Mouse (Mus musculus): ENCODE results near the gene Kcnk18.

Gene Kcnk18

GRCm38 (mm10) chr19:59218991-59219390 is at the start of gene Kcnk18:
Kcnk18 (plus strand) TSS chr19:59219214.
- DNase-seq (ENCODE audit: low spot score in 2 of 2): peak in 1 of 2 experiments; percentile 54

DNA sequence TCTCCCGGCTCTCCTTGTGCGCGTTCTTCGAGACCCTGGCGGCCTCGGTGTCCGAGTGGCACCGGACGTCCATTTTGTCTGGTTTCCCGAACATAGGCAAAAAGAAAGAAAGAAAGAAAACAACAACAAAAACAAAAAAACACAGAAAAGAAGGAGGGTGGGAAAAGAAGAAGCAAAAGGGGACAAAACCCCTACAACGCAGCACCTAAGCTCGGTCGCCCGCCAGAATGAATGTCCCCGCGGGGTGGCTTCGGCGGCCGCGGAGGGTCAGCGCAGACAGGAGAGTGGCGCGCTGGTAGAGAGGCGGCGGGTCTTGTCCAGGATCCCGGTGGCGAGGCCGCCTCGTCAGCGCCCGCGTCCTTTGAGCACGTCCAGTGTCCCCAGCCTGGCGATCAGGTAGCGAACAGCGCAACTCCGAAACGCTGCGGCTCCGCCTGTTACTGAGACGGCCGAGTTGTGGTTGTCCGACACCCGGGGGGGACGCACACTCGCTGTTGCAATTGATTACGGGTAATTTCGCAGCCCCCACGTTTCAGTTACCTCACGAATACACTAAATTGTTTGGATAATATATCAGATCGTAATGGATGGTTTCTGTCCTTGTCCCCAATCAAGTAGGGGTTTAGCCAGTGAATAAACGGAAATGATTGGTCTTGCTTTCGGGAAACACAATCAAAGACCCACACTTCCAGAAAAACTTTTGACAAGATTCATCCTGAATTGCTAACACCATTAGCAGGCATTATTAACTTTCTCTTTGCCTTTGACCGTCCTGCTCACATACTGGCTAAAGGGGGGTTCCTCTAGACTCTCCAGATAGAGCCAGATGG is 48.9 kb upstream of the Kcnk18 start, which contains the start of gene Vax1:
Gene Vax1 (minus strand): TSS at position 121 of the 830 bp plus-strand sequence.
- no peak for DNase-seq (ENCODE audit: low spot score in 2 of 2)

DNA sequence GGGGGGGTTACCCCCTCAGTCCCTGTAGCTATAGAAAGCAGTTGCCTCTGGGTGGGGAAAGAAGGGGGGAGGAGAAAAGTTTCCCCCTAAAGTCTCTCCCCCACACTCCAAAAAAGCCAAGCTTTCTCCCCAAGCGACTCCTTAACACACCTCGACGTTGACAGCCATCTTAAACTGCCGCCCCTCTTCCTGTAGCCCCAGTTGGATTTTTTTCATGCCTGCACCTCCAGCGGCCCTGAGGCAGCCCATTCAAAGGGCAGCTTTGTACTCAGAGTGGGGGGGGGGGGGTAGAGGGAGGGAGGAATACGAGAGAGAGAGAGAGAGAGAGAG is 48.3 kb upstream of the Kcnk18 start:
- DNase-seq (ENCODE audit: low spot score in 2 of 2): no peak

GRCm38 (mm10) chr19:59171151-59171870 is 47.7 kb upstream of the Kcnk18 start:
- no peak for DNase-seq (ENCODE audit: low spot score in 2 of 2)

DNA sequence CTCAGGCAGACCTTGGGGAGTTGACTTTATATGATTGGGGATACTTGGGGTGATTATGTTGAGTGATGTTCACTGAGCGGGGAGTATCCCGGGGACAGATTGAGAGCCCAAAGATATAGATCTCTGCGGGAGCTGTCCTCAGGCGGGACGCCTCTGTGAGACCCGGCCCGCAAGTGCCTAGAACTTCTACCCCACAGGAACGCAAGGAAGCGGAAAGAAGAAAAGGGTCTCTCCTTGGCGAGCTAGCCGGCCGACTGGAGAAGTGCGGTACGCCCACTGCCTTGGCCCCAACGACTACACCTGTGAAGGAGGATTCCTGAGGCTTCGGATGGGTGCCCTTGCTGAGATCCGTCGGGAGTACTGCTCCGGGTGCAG is 47.2 kb upstream of the Kcnk18 start:
- DNase-seq (ENCODE audit: low spot score in 2 of 2): no peak

DNA sequence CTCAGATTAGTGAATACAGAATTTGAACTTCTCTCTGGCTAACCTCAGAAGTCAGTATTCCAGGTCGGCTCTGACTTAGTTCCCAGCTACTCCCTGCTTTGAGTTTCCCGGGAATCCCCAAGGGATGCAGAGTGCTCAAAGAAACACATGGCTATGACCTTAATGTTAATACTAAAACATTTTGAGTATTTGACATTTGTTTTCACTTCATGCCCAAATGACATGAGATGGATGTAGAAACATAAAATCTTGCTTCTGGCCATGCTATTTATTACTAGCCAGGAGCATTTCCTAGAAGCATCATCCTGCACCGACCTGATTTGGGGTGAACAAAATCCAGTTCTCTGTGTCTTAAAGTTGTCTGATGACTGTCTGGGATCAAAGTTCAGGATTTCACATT is 46.2 kb upstream of the Kcnk18 start:
- DNase-seq (ENCODE audit: low spot score in 2 of 2): no peak

GRCm38 (mm10) chr19:59173341-59174015 is 45.5 kb upstream of the Kcnk18 start:
- no peak for DNase-seq (ENCODE audit: low spot score in 2 of 2)

DNA sequence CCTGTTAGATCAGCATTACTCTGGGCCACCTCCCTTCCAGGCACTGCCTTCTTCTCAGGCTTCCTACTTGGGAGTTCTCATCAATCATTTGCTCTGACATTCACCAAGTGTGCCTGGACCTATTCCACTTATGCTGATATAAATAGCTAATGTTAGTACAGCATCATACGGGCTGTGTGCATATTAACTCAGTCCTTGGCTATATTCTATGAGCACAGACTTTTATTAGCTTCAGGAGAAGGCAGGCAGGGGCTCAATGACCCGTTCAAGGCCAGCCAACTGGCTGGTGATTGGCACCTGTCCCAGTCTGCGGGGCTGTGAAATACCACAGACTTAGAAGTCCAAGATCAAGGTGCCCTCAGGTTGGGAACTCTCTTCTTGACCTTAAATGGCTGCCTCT is 35.0 kb upstream of the Kcnk18 start:
- DNase-seq (ENCODE audit: low spot score in 2 of 2): no peak

- no peak for DNase-seq (ENCODE audit: low spot score in 2 of 2)
These were observed 30.0 kb upstream of the Kcnk18 start for GRCm38 (mm10) chr19:59188981-59189380.

GRCm38 (mm10) chr19:59190431-59191122 is 28.4 kb upstream of the Kcnk18 start:
- peak in 1 of 2 experiments; percentile 8 for DNase-seq (ENCODE audit: low spot score in 2 of 2)

DNA sequence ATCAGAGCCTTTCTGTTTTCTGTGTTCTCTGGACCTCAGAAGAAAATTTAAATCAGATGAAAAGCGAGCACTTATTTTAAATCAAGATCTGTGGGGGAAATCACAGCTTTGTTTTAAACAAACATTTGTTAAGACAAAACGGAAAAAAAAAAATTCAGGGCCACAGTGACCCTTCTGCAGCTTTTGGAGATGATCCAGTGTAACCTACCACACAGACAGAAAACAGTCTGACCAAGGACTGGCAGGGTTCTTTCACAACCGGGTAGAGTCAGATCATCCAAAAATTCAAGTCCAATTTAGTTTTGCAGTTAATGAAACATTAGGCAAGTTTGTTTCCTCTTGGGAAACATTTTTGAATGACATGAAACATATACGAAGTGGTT is 27.9 kb upstream of the Kcnk18 start:
- DNase-seq (ENCODE audit: low spot score in 2 of 2): peak in 1 of 2 experiments; percentile 3

DNA sequence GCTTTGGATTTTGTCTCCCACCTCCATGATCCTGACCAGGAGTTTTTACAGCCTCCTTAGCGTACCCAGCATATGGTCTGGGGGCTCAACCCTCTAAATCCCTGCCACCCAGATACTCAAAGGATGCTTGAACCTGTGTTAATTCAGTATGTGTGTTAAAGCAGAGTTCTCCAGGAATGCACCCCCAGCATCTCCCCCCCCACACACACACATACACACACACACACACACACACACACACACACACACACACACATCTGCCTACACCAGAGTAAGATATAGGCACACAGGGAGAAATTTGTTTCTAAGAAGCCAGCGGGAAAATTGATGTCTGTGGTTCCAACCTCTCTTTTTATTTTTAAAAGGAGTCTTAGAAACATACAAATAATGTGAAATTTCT is 26.5 kb upstream of the Kcnk18 start:
- DNase-seq (ENCODE audit: low spot score in 2 of 2): no peak

GRCm38 (mm10) chr19:59193456-59193855 is 25.6 kb upstream of the Kcnk18 start:
- peak in 1 of 2 experiments; percentile 40 for DNase-seq (ENCODE audit: low spot score in 2 of 2)

GRCm38 (mm10) chr19:59193986-59194820 is 24.8 kb upstream of the Kcnk18 start:
- peak in 1 of 2 experiments; percentile 59 for DNase-seq (ENCODE audit: low spot score in 2 of 2)

DNA sequence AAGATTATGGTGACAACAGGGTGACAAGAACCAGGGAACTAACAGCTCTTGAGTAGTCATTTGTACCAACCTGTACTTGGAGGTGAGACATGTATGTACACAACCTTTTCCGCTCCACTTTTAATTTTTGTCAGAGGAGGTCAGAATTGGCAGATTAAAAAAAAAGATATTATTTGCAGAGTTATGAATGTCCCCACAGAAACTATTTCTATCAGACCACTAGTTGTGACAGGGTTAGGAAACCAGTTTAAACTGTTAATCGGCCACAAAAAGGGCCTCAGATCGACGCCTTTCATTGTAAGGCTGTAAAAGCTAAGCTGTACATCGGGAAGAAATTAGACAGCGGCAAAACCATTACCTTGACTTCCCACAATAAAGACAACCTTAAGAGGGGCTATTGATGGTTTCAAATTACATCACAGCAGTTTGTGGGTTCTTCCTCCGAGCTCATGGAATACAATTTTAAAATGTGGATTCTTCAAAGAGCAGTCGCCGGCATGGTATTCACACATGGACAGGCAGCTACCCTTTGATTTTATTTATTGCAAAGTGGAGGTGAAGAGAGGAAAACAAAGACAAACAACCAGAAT is 23.7 kb upstream of the Kcnk18 start:
- DNase-seq (ENCODE audit: low spot score in 2 of 2): peak in 1 of 2 experiments; percentile 14

DNA sequence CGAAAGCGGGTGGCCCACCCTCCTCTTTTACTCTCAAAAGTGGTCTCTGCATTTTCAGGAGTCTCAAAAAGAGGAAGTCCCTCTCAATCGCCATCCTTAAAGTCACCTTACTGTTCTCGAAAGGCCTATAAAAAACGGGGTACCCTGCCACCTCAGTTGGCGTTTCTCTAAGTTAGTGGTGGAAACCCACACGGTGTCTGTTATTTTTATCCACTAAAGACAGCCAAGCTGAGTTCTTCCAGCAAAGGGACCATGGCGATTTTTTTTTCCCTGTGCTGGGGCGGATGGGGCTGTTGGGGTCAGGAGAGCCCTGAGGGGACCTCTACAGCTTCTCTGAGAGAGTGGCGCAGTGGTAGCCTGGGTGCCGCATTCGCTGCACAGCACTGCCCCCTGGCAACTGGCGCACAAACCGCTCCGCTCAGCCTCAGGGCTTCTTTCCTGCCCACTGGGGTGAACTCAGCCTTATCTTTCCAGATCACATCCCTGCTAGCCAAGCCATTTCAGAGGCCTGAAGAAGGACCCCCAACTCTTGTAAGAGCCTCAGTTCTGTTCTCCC is 22.8 kb upstream of the Kcnk18 start:
- peak in 1 of 2 experiments; percentile 63 for DNase-seq (ENCODE audit: low spot score in 2 of 2)

DNA sequence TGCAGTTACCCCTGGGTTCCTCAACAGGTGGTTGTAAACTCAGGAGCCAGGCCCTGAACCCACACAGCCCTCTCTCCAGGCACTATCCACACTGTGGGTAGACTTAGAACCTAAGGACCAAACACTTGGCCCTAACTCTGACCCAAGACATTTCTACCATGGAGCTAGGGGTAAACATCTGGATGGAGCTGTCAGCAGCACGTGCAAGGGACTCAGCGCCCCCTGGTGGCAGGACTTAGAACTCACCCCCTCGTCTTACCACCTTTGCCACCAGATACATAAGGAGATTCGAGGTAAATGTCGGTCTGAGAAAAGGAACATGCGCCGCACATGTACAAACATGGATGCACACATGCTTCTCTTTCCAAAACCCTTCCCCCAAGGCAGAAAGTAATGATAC is 20.9 kb upstream of the Kcnk18 start:
- peak; percentile 37 to 72 for DNase-seq (ENCODE audit: low spot score in 2 of 2)

GRCm38 (mm10) chr19:59208475-59208874 is 10.5 kb upstream of the Kcnk18 start:
- peak in 1 of 2 experiments; percentile 76 for DNase-seq (ENCODE audit: low spot score in 2 of 2)

DNA sequence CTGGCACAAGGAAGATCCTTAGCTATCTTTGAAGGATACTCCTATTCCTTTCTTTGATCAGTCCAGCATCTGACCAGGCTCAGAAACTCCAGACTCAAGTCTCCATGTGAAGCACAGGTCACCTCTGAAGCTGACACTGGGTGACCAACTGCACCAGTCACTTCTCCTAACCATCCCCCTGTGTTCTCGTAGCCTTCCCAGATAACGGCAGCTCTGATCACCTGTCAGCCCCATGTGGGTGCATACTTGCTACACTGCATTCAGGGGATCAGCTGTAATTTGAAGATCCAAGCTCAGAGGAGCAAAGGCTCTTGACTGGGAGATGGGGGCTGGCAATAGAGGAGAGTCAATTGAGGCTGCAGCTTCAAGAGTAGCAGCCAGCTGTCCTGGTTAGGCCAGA is 10.0 kb upstream of the Kcnk18 start:
- peak in 1 of 2 experiments; percentile 55 for DNase-seq (ENCODE audit: low spot score in 2 of 2)

DNA sequence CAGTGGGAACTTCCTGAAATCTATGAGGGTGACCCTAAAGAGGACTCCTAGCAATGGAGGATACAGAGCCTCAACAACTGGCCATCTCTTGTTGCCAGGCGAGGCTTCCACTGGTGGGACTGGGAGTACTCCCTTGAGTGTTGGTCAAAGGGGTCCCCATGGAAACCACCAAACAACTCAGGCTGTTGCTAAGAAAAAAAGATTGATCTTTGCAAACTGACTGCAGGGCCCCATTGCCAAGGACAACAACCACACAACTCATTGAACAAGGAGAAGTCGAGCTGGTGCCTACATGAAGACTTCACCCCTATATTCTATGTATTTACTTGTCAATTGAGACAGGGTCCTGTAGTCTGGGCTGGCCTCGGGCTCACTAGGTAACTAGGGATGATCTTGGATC is 2.1 kb upstream of the Kcnk18 start:
- DNase-seq (ENCODE audit: low spot score in 2 of 2): peak in 1 of 2 experiments; percentile 42

Measured in urinary bladder, postnatal 4 days (tissue).